Mouse (Mus musculus) limb, embryonic 14.5 days (tissue): ENCODE measurements at regions not wholly inside any gene's neighbourhood (a gene's known extent, or its start where the extent isn't known, plus 50 kb on each side); places are given as distances from the start of the nearest gene placed in this dataset.

Experiments
- ATAC-seq: fragments of 200-750 bp; cut with Nextera tagmentation; 2 replicates; pipeline ENCODE4 v1.8.0; 2017; ENCODE audit warnings: low read depth, moderate number of reproducible peaks, moderate TSS enrichment; ENCODE audit not compliant: low FRiP score
- DNase-seq: peaks from one replicate; pipeline ENCODE4 v3.0.0-alpha.2; 2015; ENCODE audit warnings: low spot score
- H3K27ac ChIP-seq: fragments of 300-500 bp; sonication (generic); replicated peaks from 2 replicates; pipeline ENCODE4 v1.5.1; 2014; ENCODE audit warnings: low read depth, mild to moderate bottlenecking, low read length, moderate library complexity, mixed read lengths
- H3K27me3 ChIP-seq: fragments of 300-500 bp; sonication (generic); 2 replicates; pipeline ENCODE4 v1.6.1; 2014; ENCODE audit warnings: low read length, mixed read lengths; ENCODE audit not compliant: control insufficient read depth, insufficient read depth
- H3K36me3 ChIP-seq: fragments of 300-500 bp; sonication (generic); 2 replicates; pipeline ENCODE4 v1.6.1; 2014; ENCODE audit warnings: mild to moderate bottlenecking, low read length, moderate library complexity, mixed read lengths; ENCODE audit not compliant: control insufficient read depth, insufficient read depth
- H3K4me1 ChIP-seq: fragments of 300-500 bp; sonication (generic); 2 replicates; pipeline ENCODE4 v1.6.1; 2014; ENCODE audit warnings: antibody characterized with exemption, low read length, mixed read lengths; ENCODE audit not compliant: control insufficient read depth, insufficient read depth
- H3K4me2 ChIP-seq: fragments of 300-500 bp; sonication (generic); replicated peaks from 2 replicates; pipeline ENCODE4 v1.6.1; 2014; ENCODE audit warnings: low read depth, mild to moderate bottlenecking, low read length, moderate library complexity; ENCODE audit not compliant: severe bottlenecking
- H3K4me3 ChIP-seq: fragments of 300-500 bp; sonication (generic); replicated peaks from 2 replicates; pipeline ENCODE4 v1.5.1; 2014; ENCODE audit warnings: low read length
- H3K9ac ChIP-seq: fragments of 300-500 bp; sonication (generic); 2 replicates; pipeline ENCODE4 v1.6.1; 2014; ENCODE audit warnings: mild to moderate bottlenecking, low read depth, low read length, moderate library complexity; ENCODE audit not compliant: severe bottlenecking
- H3K9me3 ChIP-seq: fragments of 300-500 bp; sonication (generic); 2 replicates; pipeline ENCODE4 v1.6.1; 2016; ENCODE audit warnings: low read length; ENCODE audit not compliant: control insufficient read depth
- POLR2A ChIP-seq: fragments of 200-500 bp; IDR thresholded peaks from 2 replicates; pipeline ENCODE4 v1.8.0; 2012; ENCODE audit warnings: inconsistent platforms, mild to moderate bottlenecking, moderate library complexity, borderline replicate concordance; ENCODE audit not compliant: insufficient read depth, insufficient read length; ENCODE audit errors: extremely low read depth
- WGBS: fragments of 180-500 bp; shearing (Covaris S2); extraction: QIAGEN DNeasy Blood & Tissue Kit; methylation state at CpG from one replicate; pipeline ENCODE4 v1.1.7; 2014; 5-methylcytosine and 5-hydroxymethylcytosine counted together

GRCm38 (mm10) chr12:26160861-26161615, 254.0 kb downstream of the Rnf144a start:
- H3K36me3 ChIP-seq: no peaks in the 10 kb centered on the region
- H3K4me2 ChIP-seq: no peak overlapping the region
- no peaks in the 10 kb centered on the region for H3K9me3 ChIP-seq
- no peak overlapping the region for H3K9ac ChIP-seq
- H3K27me3 ChIP-seq: no peaks in the 10 kb centered on the region
- H3K4me3 ChIP-seq: no peak overlapping the region
- 88% methylated on average over 11 of the region's 11 CpGs for WGBS
- no peak for TF ChIP-seq POLR2A
- H3K27ac ChIP-seq: no peak overlapping the region
- 0 out of 2 replicates have a peak, but pooled peaks cover 2% of the 10 kb centered on the region for H3K4me1 ChIP-seq
- no peak for ATAC-seq
- no peak for DNase-seq

- TF ChIP-seq POLR2A: no peak
- Histone ChIP-seq H3K27me3 (no peaks in the 10 kb centered on the region), H3K4me1 (no peaks in the 10 kb centered on the region), H3K27ac (no peak overlapping the region), H3K4me3 (no peak overlapping the region), H3K36me3 (no peaks in the 10 kb centered on the region), H3K9ac (no peak overlapping the region), H3K4me2 (no peak overlapping the region), H3K9me3 (no peaks in the 10 kb centered on the region)
- 68% methylated on average over 8 of the region's 8 CpGs for WGBS
- ATAC-seq (no peak), DNase-seq (no peak)
Measured at GRCm38 (mm10) chr12:26152992-26153391, 262.1 kb downstream of the Rnf144a start.

GRCm38 (mm10) chr12:26146336-26146735, 268.7 kb downstream of the Rnf144a start:
- no peak for ATAC-seq
- WGBS: 66% methylated on average over 3 of the region's 3 CpGs
- Histone ChIP-seq H3K27ac (no peak overlapping the region), H3K27me3 (no peaks in the 10 kb centered on the region), H3K4me3 (no peak overlapping the region), H3K9me3 (no peaks in the 10 kb centered on the region), H3K9ac (no peak overlapping the region), H3K4me2 (no peak overlapping the region), H3K36me3 (no peaks in the 10 kb centered on the region), H3K4me1 (no peaks in the 10 kb centered on the region)
- no peak for TF ChIP-seq POLR2A
- no peak for DNase-seq

- H3K36me3 ChIP-seq: no peaks in the 10 kb centered on the region
Measured at GRCm38 (mm10) chr12:26145085-26145714, 269.9 kb downstream of the Rnf144a start.

GRCm38 (mm10) chr12:26144616-26145015, 270.4 kb downstream of the Rnf144a start:
- Histone ChIP-seq H3K36me3 (no peaks in the 10 kb centered on the region), H3K27ac (no peak overlapping the region), H3K4me3 (no peak overlapping the region), H3K9ac (no peak overlapping the region), H3K4me2 (no peak overlapping the region), H3K9me3 (no peaks in the 10 kb centered on the region), H3K4me1 (no peaks in the 10 kb centered on the region), H3K27me3 (no peaks in the 10 kb centered on the region)
- TF ChIP-seq POLR2A: no peak
- WGBS: 69% methylated on average over 3 of the region's 3 CpGs
- no peak for DNase-seq
- no peak for ATAC-seq

More at GRCm38 (mm10) chr12:26145085-26145714, 269.9 kb downstream of the Rnf144a start:
- no peak for DNase-seq
- Histone ChIP-seq H3K9ac (no peak overlapping the region), H3K4me3 (no peak overlapping the region), H3K27me3 (no peaks in the 10 kb centered on the region), H3K9me3 (no peaks in the 10 kb centered on the region), H3K4me1 (no peaks in the 10 kb centered on the region), H3K4me2 (no peak overlapping the region), H3K27ac (no peak overlapping the region)
- ATAC-seq: no peak
- WGBS: 67% methylated on average over 6 of the region's 6 CpGs
- TF ChIP-seq POLR2A: no peak
